Mouse (Mus musculus) gastrocnemius, adult 8-10 months (tissue): ENCODE data around the gene Enpp3. TPM values are rescaled to one million over a fixed set of nuclear protein-coding genes. Genes with fewer than 3 reads are reported as not detected.

ENCODE experiments used
- DNase-seq, 2 experiments: peaks; one replicate each; pipeline ENCODE4 v3.0.0; 2022; ENCODE audit warnings: low spot score in 2 of 2
- total RNA-seq, 4 experiments: library from RNA; stranded (reverse); gene quantifications; 2 replicates each; pipeline ENCODE4 v1.2.4; 2022

Enpp3 gene
- total RNA-seq: 1 to 10 TPM in 3 of 4 experiments, under 1 TPM in 1; 0.87 to 2.3 (median 2.1) TPM

GRCm38 (mm10) chr10:24842676-24843075 is at the start of gene Enpp3:
Gene Enpp3, minus strand, starts transcription at chr10:24842823.
- DNase-seq: no peak

- DNase-seq: no peak
These were observed 45.7 kb upstream of the Enpp3 start for GRCm38 (mm10) chr10:24888343-24888742.

- DNase-seq: no peak
These were observed 43.4 kb upstream of the Enpp3 start for GRCm38 (mm10) chr10:24886008-24886407.

- DNase-seq: no peak
These were observed 31.0 kb upstream of the Enpp3 start for GRCm38 (mm10) chr10:24873624-24874023.

GRCm38 (mm10) chr10:24869760-24870290 is 27.2 kb upstream of the Enpp3 start, which contains the start of gene Med23:
Gene Med23, plus strand, starts transcription at chr10:24869986.
- DNase-seq: peak; percentile 97 to 98

GRCm38 (mm10) chr10:24864434-24864833 is 21.8 kb upstream of the Enpp3 start:
- DNase-seq: no peak

GRCm38 (mm10) chr10:24863146-24863545 is 20.5 kb upstream of the Enpp3 start:
- DNase-seq: no peak

- DNase-seq: no peak
These were observed 625 bp downstream of the Enpp3 start for GRCm38 (mm10) chr10:24841998-24842397.

- no peak for DNase-seq
These were observed 1.8 kb downstream of the Enpp3 start for GRCm38 (mm10) chr10:24840795-24841194.

- DNase-seq: no peak
These were observed 6.1 kb downstream of the Enpp3 start for GRCm38 (mm10) chr10:24836366-24837038.

- no peak for DNase-seq
These were observed 6.8 kb downstream of the Enpp3 start for GRCm38 (mm10) chr10:24835702-24836342.

GRCm38 (mm10) chr10:24834634-24835371 is 7.8 kb downstream of the Enpp3 start:
- no peak for DNase-seq

- no peak for DNase-seq
These were observed 10.3 kb downstream of the Enpp3 start for GRCm38 (mm10) chr10:24832306-24832705.

GRCm38 (mm10) chr10:24831377-24832095 is 11.1 kb downstream of the Enpp3 start:
- no peak for DNase-seq

- no peak for DNase-seq
These were observed 12.2 kb downstream of the Enpp3 start for GRCm38 (mm10) chr10:24830448-24830847.

- no peak for DNase-seq
These were observed 14.5 kb downstream of the Enpp3 start for GRCm38 (mm10) chr10:24828136-24828535.

GRCm38 (mm10) chr10:24826130-24826529 is 16.5 kb downstream of the Enpp3 start:
- no peak for DNase-seq

- DNase-seq: no peak
These were observed 17.1 kb downstream of the Enpp3 start for GRCm38 (mm10) chr10:24825456-24826081.

- no peak for DNase-seq
These were observed 18.0 kb downstream of the Enpp3 start for GRCm38 (mm10) chr10:24824621-24825020.

- DNase-seq: no peak
These were observed 18.7 kb downstream of the Enpp3 start for GRCm38 (mm10) chr10:24823697-24824535.
